Mouse (Mus musculus): ENCODE data around the gene Cldn7. TPM values are rescaled to one million over a fixed set of nuclear protein-coding genes. Genes with fewer than 3 reads are reported as not detected.

Cldn7 gene
- polyA plus RNA-seq, 1 experiment from 2014 or later: 23.7 TPM

GRCm38 (mm10) chr11:69930967-69931537 lies 33.5 kb upstream of the Cldn7 start:
- H3K4me1 ChIP-seq (ENCODE audit: control insufficient read depth, insufficient read depth, low read length): peaks cover 3% of the 10 kb centered on the region; the same call in 1 of the 2 replicates
- no peak overlapping the region for H3K4me2 ChIP-seq (ENCODE audit: low read depth, low read length)
- no peaks in the 10 kb centered on the region for H3K36me3 ChIP-seq (ENCODE audit: control insufficient read depth, insufficient read depth, low read length)
- no peaks in the 10 kb centered on the region for H3K27me3 ChIP-seq (replicated peaks; ENCODE audit: control insufficient read depth, insufficient read depth, low read length)
- no peak overlapping the region for H3K9ac ChIP-seq (ENCODE audit: low read depth, low read length)
- no peak overlapping the region for H3K27ac ChIP-seq (replicated peaks; ENCODE audit: low read depth, low read length)
- DNase-seq (ENCODE audit: low spot score) (no peak), ATAC-seq (ENCODE audit: low read depth) (no peak)
- WGBS: 58% methylated on average over 3 of the region's 3 CpGs
- no peak overlapping the region for H3K4me3 ChIP-seq (ENCODE audit: low read depth, low read length)
- no peaks in the 10 kb centered on the region for H3K9me3 ChIP-seq (ENCODE audit: control insufficient read depth, low read length)

GRCm38 (mm10) chr11:69931769-69932168 lies 32.8 kb upstream of the Cldn7 start:
- H3K4me3 ChIP-seq (ENCODE audit: low read depth, low read length): no peak overlapping the region
- no peak overlapping the region for H3K27ac ChIP-seq (replicated peaks; ENCODE audit: low read depth, low read length)
- H3K9me3 ChIP-seq (ENCODE audit: control insufficient read depth, low read length): no peaks in the 10 kb centered on the region
- ATAC-seq (ENCODE audit: low read depth): no peak
- H3K36me3 ChIP-seq (ENCODE audit: control insufficient read depth, insufficient read depth, low read length): no peaks in the 10 kb centered on the region
- 71% methylated on average over 8 of the region's 8 CpGs for WGBS
- no peak for DNase-seq (ENCODE audit: low spot score)
- H3K27me3 ChIP-seq (replicated peaks; ENCODE audit: control insufficient read depth, insufficient read depth, low read length): no peaks in the 10 kb centered on the region; the same call in 1 of the 2 replicates
- no peak overlapping the region for H3K4me2 ChIP-seq (ENCODE audit: low read depth, low read length)
- no peak overlapping the region; the same call in 1 of the 2 replicates for H3K9ac ChIP-seq (ENCODE audit: low read depth, low read length)
- H3K4me1 ChIP-seq (ENCODE audit: control insufficient read depth, insufficient read depth, low read length): peaks cover 10% of the 10 kb centered on the region

- no peak for ATAC-seq (ENCODE audit: low read depth)
- H3K27me3 ChIP-seq (replicated peaks; ENCODE audit: control insufficient read depth, insufficient read depth, low read length): no peaks in the 10 kb centered on the region; the same call in none of the 2 replicates
- WGBS: 45% methylated on average over 3 of the region's 3 CpGs
Observed at GRCm38 (mm10) chr11:69932254-69932653, 32.3 kb upstream of the Cldn7 start.

GRCm38 (mm10) chr11:69933066-69933465 lies 31.5 kb upstream of the Cldn7 start:
- no peak for DNase-seq (ENCODE audit: low spot score)
- Histone ChIP-seq H3K27ac (replicated peaks; ENCODE audit: low read depth, low read length) (no peak overlapping the region), H3K36me3 (ENCODE audit: control insufficient read depth, insufficient read depth, low read length) (no peaks in the 10 kb centered on the region), H3K9ac (ENCODE audit: low read depth, low read length) (no peak overlapping the region), H3K4me2 (ENCODE audit: low read depth, low read length) (no peak overlapping the region), H3K27me3 (replicated peaks; ENCODE audit: control insufficient read depth, insufficient read depth, low read length) (no peaks in the 10 kb centered on the region; the same call in none of the 2 replicates), H3K9me3 (ENCODE audit: control insufficient read depth, low read length) (no peaks in the 10 kb centered on the region), H3K4me1 (ENCODE audit: control insufficient read depth, insufficient read depth, low read length) (peaks cover 19% of the 10 kb centered on the region), H3K4me3 (ENCODE audit: low read depth, low read length) (no peak overlapping the region)
- WGBS: 71% methylated on average over 4 of the region's 4 CpGs
- no peak for ATAC-seq (ENCODE audit: low read depth)

More at GRCm38 (mm10) chr11:69932254-69932653, 32.3 kb upstream of the Cldn7 start:
- H3K9ac ChIP-seq (ENCODE audit: low read depth, low read length): no peak overlapping the region
- H3K4me3 ChIP-seq (ENCODE audit: low read depth, low read length): no peak overlapping the region
- no peak overlapping the region for H3K4me2 ChIP-seq (ENCODE audit: low read depth, low read length)
- no peak for DNase-seq (ENCODE audit: low spot score)
- H3K36me3 ChIP-seq (ENCODE audit: control insufficient read depth, insufficient read depth, low read length): no peaks in the 10 kb centered on the region
- no peak overlapping the region for H3K27ac ChIP-seq (replicated peaks; ENCODE audit: low read depth, low read length)
- H3K9me3 ChIP-seq (ENCODE audit: control insufficient read depth, low read length): no peaks in the 10 kb centered on the region
- H3K4me1 ChIP-seq (ENCODE audit: control insufficient read depth, insufficient read depth, low read length): peaks cover 15% of the 10 kb centered on the region

- Histone ChIP-seq H3K27me3 (replicated peaks; ENCODE audit: control insufficient read depth, insufficient read depth, low read length) (no peaks in the 10 kb centered on the region; the same call in none of the 2 replicates), H3K4me1 (ENCODE audit: control insufficient read depth, insufficient read depth, low read length) (peaks cover 19% of the 10 kb centered on the region), H3K27ac (replicated peaks; ENCODE audit: low read depth, low read length) (no peak overlapping the region), H3K36me3 (ENCODE audit: control insufficient read depth, insufficient read depth, low read length) (no peaks in the 10 kb centered on the region), H3K9ac (ENCODE audit: low read depth, low read length) (no peak overlapping the region; the same call in 1 of the 2 replicates), H3K4me2 (ENCODE audit: low read depth, low read length) (peak overlapping the region; percentile 52), H3K4me3 (ENCODE audit: low read depth, low read length) (peak overlapping the region; percentile 14; the same call in 1 of the 2 replicates), H3K9me3 (ENCODE audit: control insufficient read depth, low read length) (no peaks in the 10 kb centered on the region)
- peak; percentile 92 for DNase-seq (ENCODE audit: low spot score)
- ATAC-seq (ENCODE audit: low read depth): peak; percentile 72
- WGBS: 1% methylated on average over 18 of the region's 18 CpGs
Observed at GRCm38 (mm10) chr11:69934169-69934568, 30.4 kb upstream of the Cldn7 start.

GRCm38 (mm10) chr11:69934681-69935080 lies 29.9 kb upstream of the Cldn7 start:
- H3K9ac ChIP-seq (ENCODE audit: low read depth, low read length): no peak overlapping the region
- H3K4me2 ChIP-seq (ENCODE audit: low read depth, low read length): peak overlapping the region; percentile 100
- no peaks in the 10 kb centered on the region; the same call in none of the 2 replicates for H3K27me3 ChIP-seq (replicated peaks; ENCODE audit: control insufficient read depth, insufficient read depth, low read length)
- no peaks in the 10 kb centered on the region for H3K9me3 ChIP-seq (ENCODE audit: control insufficient read depth, low read length)
- 23% methylated on average over 6 of the region's 6 CpGs for WGBS
- H3K36me3 ChIP-seq (ENCODE audit: control insufficient read depth, insufficient read depth, low read length): no peaks in the 10 kb centered on the region
- peak overlapping the region; percentile 61; the same call in 1 of the 2 replicates for H3K4me3 ChIP-seq (ENCODE audit: low read depth, low read length)
- DNase-seq (ENCODE audit: low spot score) (no peak), ATAC-seq (ENCODE audit: low read depth) (no peak)
- peaks cover 19% of the 10 kb centered on the region for H3K4me1 ChIP-seq (ENCODE audit: control insufficient read depth, insufficient read depth, low read length)
- H3K27ac ChIP-seq (replicated peaks; ENCODE audit: low read depth, low read length): no peak overlapping the region

GRCm38 (mm10) chr11:69935137-69935879 lies 29.3 kb upstream of the Cldn7 start, which contains the start of gene Ybx2:
Ybx2 (plus strand) TSS chr11:69935796.
- peak within 1 kb of the TSS; percentile 100 for H3K4me2 ChIP-seq (ENCODE audit: low read depth, low read length)
- no peaks in the 10 kb centered on the region; the same call in none of the 2 replicates for H3K27me3 ChIP-seq (replicated peaks; ENCODE audit: control insufficient read depth, insufficient read depth, low read length)
- peak; percentile 91 for ATAC-seq (ENCODE audit: low read depth)
- 3% methylated on average over 28 of the region's 62 CpGs for WGBS
- peaks cover 19% of the 10 kb centered on the region for H3K4me1 ChIP-seq (ENCODE audit: control insufficient read depth, insufficient read depth, low read length)
- DNase-seq (ENCODE audit: low spot score): peak; percentile 96
- peak within 1 kb of the TSS; percentile 61 for H3K4me3 ChIP-seq (ENCODE audit: low read depth, low read length)
- no peaks in the 10 kb centered on the region for H3K36me3 ChIP-seq (ENCODE audit: control insufficient read depth, insufficient read depth, low read length)
- no peaks in the 10 kb centered on the region for H3K9me3 ChIP-seq (ENCODE audit: control insufficient read depth, low read length)
- H3K9ac ChIP-seq (ENCODE audit: low read depth, low read length): peak within 1 kb of the TSS; percentile 73
- no peak within 1 kb of the TSS; the same call in 1 of the 2 replicates for H3K27ac ChIP-seq (replicated peaks; ENCODE audit: low read depth, low read length)

- WGBS: under 1% methylated on average over 22 of the region's 30 CpGs
Observed at GRCm38 (mm10) chr11:69936156-69936555, 28.4 kb upstream of the Cldn7 start.

More at GRCm38 (mm10) chr11:69936156-69936555, 28.4 kb upstream of the Cldn7 start:
- ATAC-seq (ENCODE audit: low read depth): no peak
- H3K9ac ChIP-seq (ENCODE audit: low read depth, low read length): peak overlapping the region; percentile 73
- DNase-seq (ENCODE audit: low spot score): no peak
- no peaks in the 10 kb centered on the region for H3K36me3 ChIP-seq (ENCODE audit: control insufficient read depth, insufficient read depth, low read length)
- peak overlapping the region; percentile 61 for H3K4me3 ChIP-seq (ENCODE audit: low read depth, low read length)
- peak overlapping the region; percentile 100 for H3K4me2 ChIP-seq (ENCODE audit: low read depth, low read length)
- no peaks in the 10 kb centered on the region; the same call in none of the 2 replicates for H3K27me3 ChIP-seq (replicated peaks; ENCODE audit: control insufficient read depth, insufficient read depth, low read length)
- no peaks in the 10 kb centered on the region for H3K9me3 ChIP-seq (ENCODE audit: control insufficient read depth, low read length)
- no peak overlapping the region for H3K27ac ChIP-seq (replicated peaks; ENCODE audit: low read depth, low read length)
- H3K4me1 ChIP-seq (ENCODE audit: control insufficient read depth, insufficient read depth, low read length): peaks cover 19% of the 10 kb centered on the region
